Mouse (Mus musculus): ENCODE results near the gene Rps6ka5. TPM values are rescaled to one million over a fixed set of nuclear protein-coding genes. Genes with fewer than 3 reads are reported as not detected.

The Rps6ka5 gene
- polyA plus RNA-seq, 1 experiment from 2014 or later, result 4.9 TPM

GRCm38 (mm10) chr12:100637886-100638285 is 88.9 kb downstream of the Rps6ka5 start:
- H3K4me3 ChIP-seq (replicated peaks), result no peak overlapping the region
- H3K27me3 ChIP-seq (replicated peaks), result no peaks in the 10 kb centered on the region
- no peak overlapping the region for H3K27ac ChIP-seq (replicated peaks)
- 94% methylated on average over 8 of the region's 8 CpGs for WGBS
- H3K9me3 ChIP-seq (replicated peaks), result no peaks in the 10 kb centered on the region
- H3K36me3 ChIP-seq, result no peaks in the 10 kb centered on the region
- no peak overlapping the region for H3K4me2 ChIP-seq
- H3K9ac ChIP-seq (replicated peaks), result no peak overlapping the region
- no peak for ATAC-seq (ENCODE audit: low FRiP score)
- no peaks in the 10 kb centered on the region for H3K4me1 ChIP-seq

GRCm38 (mm10) chr12:100636733-100637132 is 90.0 kb downstream of the Rps6ka5 start:
- Histone ChIP-seq H3K4me2 (no peak overlapping the region), H3K9ac (replicated peaks) (no peak overlapping the region), H3K9me3 (replicated peaks) (no peaks in the 10 kb centered on the region), H3K27ac (replicated peaks) (no peak overlapping the region), H3K36me3 (no peaks in the 10 kb centered on the region), H3K4me1 (no peaks in the 10 kb centered on the region), H3K4me3 (replicated peaks) (no peak overlapping the region), H3K27me3 (replicated peaks) (no peaks in the 10 kb centered on the region)
- no peak for ATAC-seq (ENCODE audit: low FRiP score)
- 39% methylated on average over 3 of the region's 3 CpGs for WGBS

- Histone ChIP-seq H3K4me1 (no peaks in the 10 kb centered on the region), H3K9ac (replicated peaks) (no peak overlapping the region), H3K4me3 (replicated peaks) (no peak overlapping the region), H3K36me3 (no peaks in the 10 kb centered on the region), H3K4me2 (no peak overlapping the region), H3K27ac (replicated peaks) (no peak overlapping the region), H3K9me3 (replicated peaks) (no peaks in the 10 kb centered on the region), H3K27me3 (replicated peaks) (no peaks in the 10 kb centered on the region)
- WGBS, result 98% methylated on average over 2 of the region's 2 CpGs
- no peak for ATAC-seq (ENCODE audit: low FRiP score)
Measured at GRCm38 (mm10) chr12:100636299-100636633, 90.5 kb downstream of the Rps6ka5 start.

GRCm38 (mm10) chr12:100635601-100636298 is 91.0 kb downstream of the Rps6ka5 start:
- no peaks in the 10 kb centered on the region for H3K4me1 ChIP-seq
- no peak for ATAC-seq (ENCODE audit: low FRiP score)
- H3K4me3 ChIP-seq (replicated peaks), result no peak overlapping the region
- H3K36me3 ChIP-seq, result no peaks in the 10 kb centered on the region
- no peaks in the 10 kb centered on the region for H3K27me3 ChIP-seq (replicated peaks)
- no peak overlapping the region for H3K4me2 ChIP-seq
- 95% methylated on average over 6 of the region's 6 CpGs for WGBS
- no peak overlapping the region for H3K27ac ChIP-seq (replicated peaks)
- H3K9ac ChIP-seq (replicated peaks), result no peak overlapping the region
- no peaks in the 10 kb centered on the region for H3K9me3 ChIP-seq (replicated peaks)

GRCm38 (mm10) chr12:100633231-100633630 is 93.6 kb downstream of the Rps6ka5 start:
- no peaks in the 10 kb centered on the region for H3K4me1 ChIP-seq
- no peak for ATAC-seq (ENCODE audit: low FRiP score)
- H3K9ac ChIP-seq (replicated peaks), result no peak overlapping the region
- no peaks in the 10 kb centered on the region for H3K36me3 ChIP-seq
- H3K4me2 ChIP-seq, result no peak overlapping the region
- no peak overlapping the region for H3K27ac ChIP-seq (replicated peaks)
- WGBS, result 86% methylated on average over 3 of the region's 3 CpGs
- H3K27me3 ChIP-seq (replicated peaks), result no peaks in the 10 kb centered on the region
- H3K9me3 ChIP-seq (replicated peaks), result no peaks in the 10 kb centered on the region
- H3K4me3 ChIP-seq (replicated peaks), result no peak overlapping the region

GRCm38 (mm10) chr12:100631286-100631685 is 95.5 kb downstream of the Rps6ka5 start:
- H3K4me3 ChIP-seq (replicated peaks), result no peak overlapping the region
- ATAC-seq (ENCODE audit: low FRiP score), result no peak
- no peak overlapping the region for H3K4me2 ChIP-seq
- H3K27me3 ChIP-seq (replicated peaks), result no peaks in the 10 kb centered on the region
- H3K36me3 ChIP-seq, result no peaks in the 10 kb centered on the region
- WGBS, result 93% methylated on average over 7 of the region's 7 CpGs
- no peaks in the 10 kb centered on the region for H3K4me1 ChIP-seq
- no peak overlapping the region for H3K27ac ChIP-seq (replicated peaks)
- H3K9ac ChIP-seq (replicated peaks), result no peak overlapping the region
- H3K9me3 ChIP-seq (replicated peaks), result no peaks in the 10 kb centered on the region

GRCm38 (mm10) chr12:100629126-100629920 is 97.5 kb downstream of the Rps6ka5 start:
- 91% methylated on average over 6 of the region's 6 CpGs for whole genome bisulfite sequencing
- no peak overlapping the region for H3K27ac ChIP-seq (replicated peaks)
- H3K36me3 ChIP-seq, result no peaks in the 10 kb centered on the region
- no peak for ATAC-seq (ENCODE audit: low FRiP score)
- no peaks in the 10 kb centered on the region for H3K4me1 ChIP-seq
- H3K9ac ChIP-seq (replicated peaks), result no peak overlapping the region
- no peak overlapping the region for H3K4me3 ChIP-seq (replicated peaks)
- no peak overlapping the region for H3K4me2 ChIP-seq
- no peaks in the 10 kb centered on the region for H3K9me3 ChIP-seq (replicated peaks)
- H3K27me3 ChIP-seq (replicated peaks), result no peaks in the 10 kb centered on the region

DNA sequence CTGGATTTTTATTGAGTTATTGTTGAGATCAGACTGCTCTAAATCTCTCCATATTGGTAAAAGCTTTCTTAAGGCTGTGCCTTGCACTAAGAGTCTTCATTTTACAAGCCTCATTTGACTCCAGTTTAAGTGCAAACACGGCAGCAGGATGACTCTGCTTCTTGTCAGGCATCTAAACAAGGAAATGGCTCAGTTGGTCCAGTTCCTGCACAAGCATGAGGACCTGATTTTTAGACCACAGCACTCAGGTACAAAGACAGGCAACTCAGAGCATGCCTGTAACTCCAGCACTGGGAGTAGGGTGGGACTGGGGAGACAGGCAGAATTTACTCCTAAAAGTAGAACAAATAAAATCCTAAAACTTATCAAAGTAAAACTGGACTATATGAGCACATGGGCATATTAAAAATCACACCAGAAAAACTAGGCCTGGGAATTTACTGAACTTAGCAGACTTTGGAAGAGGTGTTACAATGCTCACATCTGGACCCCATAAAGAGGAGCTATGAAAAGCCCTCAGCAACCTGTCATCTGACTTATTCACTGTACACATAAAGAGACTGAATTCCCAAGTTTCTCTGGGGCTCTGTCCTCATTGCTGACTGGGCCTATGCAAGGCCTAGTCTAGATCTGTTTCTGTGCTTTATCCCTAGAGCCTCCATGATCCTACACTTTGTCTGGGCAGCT is 99.6 kb downstream of the Rps6ka5 start:
- Histone ChIP-seq H3K4me1 (no peaks in the 10 kb centered on the region), H3K36me3 (no peaks in the 10 kb centered on the region), H3K4me3 (replicated peaks) (no peak overlapping the region), H3K9ac (replicated peaks) (no peak overlapping the region), H3K27ac (replicated peaks) (no peak overlapping the region), H3K4me2 (no peak overlapping the region), H3K27me3 (replicated peaks) (no peaks in the 10 kb centered on the region), H3K9me3 (replicated peaks) (no peaks in the 10 kb centered on the region)
- 32% methylated on average over 1 of the region's 1 CpGs for WGBS
- ATAC-seq (ENCODE audit: low FRiP score), result no peak

GRCm38 (mm10) chr12:100626273-100626990 is 100.4 kb downstream of the Rps6ka5 start:
- Histone ChIP-seq H3K4me2 (no peak overlapping the region), H3K4me1 (no peaks in the 10 kb centered on the region), H3K9ac (replicated peaks) (no peak overlapping the region), H3K27ac (replicated peaks) (no peak overlapping the region), H3K36me3 (no peaks in the 10 kb centered on the region), H3K9me3 (replicated peaks) (no peaks in the 10 kb centered on the region), H3K4me3 (replicated peaks) (no peak overlapping the region), H3K27me3 (replicated peaks) (no peaks in the 10 kb centered on the region)
- 61% methylated on average over 4 of the region's 4 CpGs for WGBS
- ATAC-seq (ENCODE audit: low FRiP score), result no peak

GRCm38 (mm10) chr12:100624854-100625447 is 101.8 kb downstream of the Rps6ka5 start:
- ATAC-seq (ENCODE audit: low FRiP score), result no peak

DNA sequence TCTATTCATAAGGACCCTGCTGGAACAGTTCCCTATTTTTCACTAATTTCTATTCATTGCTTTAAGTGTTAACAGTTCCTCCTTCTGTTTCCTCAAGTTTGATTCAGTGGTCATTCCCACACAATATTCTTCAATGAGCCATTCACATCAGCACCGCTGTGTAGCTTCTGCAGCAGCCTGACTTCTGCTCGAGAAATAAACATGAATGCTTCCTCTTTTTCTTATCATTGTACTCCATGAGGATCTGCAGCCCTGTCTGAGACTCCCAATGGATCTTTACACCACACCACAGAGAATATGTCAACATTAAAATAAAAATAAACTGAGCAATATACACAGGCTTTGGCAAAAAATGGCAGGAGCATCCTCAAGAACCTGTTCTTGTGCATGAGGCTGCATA is 111.5 kb downstream of the Rps6ka5 start:
- 51% methylated on average over 2 of the region's 2 CpGs for WGBS
- H3K9ac ChIP-seq (replicated peaks), result no peak overlapping the region
- no peak overlapping the region for H3K4me2 ChIP-seq
- H3K9me3 ChIP-seq (replicated peaks), result no peaks in the 10 kb centered on the region
- H3K36me3 ChIP-seq, result no peaks in the 10 kb centered on the region
- no peak overlapping the region for H3K4me3 ChIP-seq (replicated peaks)
- no peaks in the 10 kb centered on the region for H3K4me1 ChIP-seq
- no peak overlapping the region for H3K27ac ChIP-seq (replicated peaks)
- no peaks in the 10 kb centered on the region for H3K27me3 ChIP-seq (replicated peaks)
- ATAC-seq (ENCODE audit: low FRiP score), result no peak

More at GRCm38 (mm10) chr12:100624854-100625447, 101.8 kb downstream of the Rps6ka5 start:
- H3K4me1 ChIP-seq, result no peaks in the 10 kb centered on the region
- no peak overlapping the region for H3K27ac ChIP-seq (replicated peaks)
- H3K9ac ChIP-seq (replicated peaks), result no peak overlapping the region
- H3K36me3 ChIP-seq, result no peaks in the 10 kb centered on the region
- H3K4me3 ChIP-seq (replicated peaks), result no peak overlapping the region
- 86% methylated on average over 3 of the region's 3 CpGs for WGBS
- H3K4me2 ChIP-seq, result no peak overlapping the region
- H3K9me3 ChIP-seq (replicated peaks), result no peaks in the 10 kb centered on the region
- no peaks in the 10 kb centered on the region for H3K27me3 ChIP-seq (replicated peaks)

Data from neural tube, embryonic 15.5 days (tissue).